Mouse (Mus musculus) hindbrain, embryonic 16.5 days (tissue): Measurements from ENCODE around the gene Zfp598. TPM values are rescaled to one million over a fixed set of nuclear protein-coding genes. Genes with fewer than 3 reads are reported as not detected.
"Not testable (repeated sequence)": the region's sequence is repeated elsewhere in the genome, so short reads cannot be mapped to it uniquely, and the experiment has no call there.

Experiments used
- ATAC-seq: fragments of 200-750 bp; cut with Nextera tagmentation; 2 replicates; pipeline ENCODE4 v1.8.0; 2017; ENCODE audit warnings: moderate TSS enrichment, moderate library complexity
- H3K27ac ChIP-seq: fragments of 300-500 bp; sonication (generic); 2 replicates; pipeline ENCODE4 v1.5.1; 2014; ENCODE audit warnings: low read depth, mild to moderate bottlenecking, control low read depth, low read length, moderate library complexity
- H3K27me3 ChIP-seq: fragments of 300-500 bp; sonication (generic); replicated peaks from 2 replicates; pipeline ENCODE4 v1.6.1; 2014; ENCODE audit warnings: low read length; ENCODE audit not compliant: control insufficient read depth, insufficient read depth
- H3K36me3 ChIP-seq: fragments of 300-500 bp; sonication (generic); 2 replicates; pipeline ENCODE4 v1.6.1; 2014; ENCODE audit warnings: mild to moderate bottlenecking, low read length, moderate library complexity, mixed read lengths; ENCODE audit not compliant: control insufficient read depth, insufficient read depth
- H3K4me1 ChIP-seq: fragments of 300-500 bp; sonication (generic); 2 replicates; pipeline ENCODE4 v1.6.1; 2014; ENCODE audit warnings: low read depth, low read length; ENCODE audit not compliant: control insufficient read depth, insufficient read depth
- H3K4me2 ChIP-seq: fragments of 300-500 bp; sonication (generic); 2 replicates; pipeline ENCODE4 v1.6.1; 2014; ENCODE audit warnings: mild to moderate bottlenecking, low read length, control low read depth, moderate library complexity
- H3K4me3 ChIP-seq: fragments of 300-500 bp; sonication (generic); 2 replicates; pipeline ENCODE4 v1.5.1; 2014; ENCODE audit warnings: mild to moderate bottlenecking, low read length, control low read depth, moderate library complexity
- H3K9ac ChIP-seq: fragments of 300-500 bp; sonication (generic); 2 replicates; pipeline ENCODE4 v1.6.1; 2014; ENCODE audit warnings: low read depth, mild to moderate bottlenecking, control low read depth, low read length, moderate library complexity
- H3K9me3 ChIP-seq: fragments of 300-500 bp; sonication (generic); 2 replicates; pipeline ENCODE4 v1.6.1; 2014; ENCODE audit warnings: mild to moderate bottlenecking, low read length, moderate library complexity; ENCODE audit not compliant: control insufficient read depth
- WGBS: fragments of 180-500 bp; shearing (Covaris S2); extraction: QIAGEN DNeasy Blood & Tissue Kit; methylation state at CpG from one replicate; pipeline ENCODE4 v1.1.7; 2014; 5-methylcytosine and 5-hydroxymethylcytosine counted together
- polyA plus RNA-seq: library from polyadenylated mRNA; unstranded; fragments of >200 nt; fragmentation: Nextera tagmentation; extraction: Ambion mirVana; gene quantifications from 2 replicates; pipeline ENCODE4 v1.2.1, GENCODE M21; 2015

Zfp598 gene
- polyA plus RNA-seq, 1 experiment from 2014 or later, result 10.8 TPM

- not testable (repeated sequence) for H3K27me3 ChIP-seq, H3K9me3 ChIP-seq, ATAC-seq, H3K27ac ChIP-seq
- H3K4me2 ChIP-seq, result peak overlapping the region; percentile 89
- peak overlapping the region; percentile 76 for H3K9ac ChIP-seq
- peak overlapping the region; percentile 89 for H3K4me3 ChIP-seq
- WGBS, result under 1% methylated on average over 9 of the region's 11 CpGs
- H3K36me3 ChIP-seq, result peaks cover 16% of the 10 kb centered on the region
- peaks cover 30% of the 10 kb centered on the region for H3K4me1 ChIP-seq
These were observed 51.1 kb downstream of the Zfp598 start for GRCm38 (mm10) chr17:24720616-24721015.

DNA sequence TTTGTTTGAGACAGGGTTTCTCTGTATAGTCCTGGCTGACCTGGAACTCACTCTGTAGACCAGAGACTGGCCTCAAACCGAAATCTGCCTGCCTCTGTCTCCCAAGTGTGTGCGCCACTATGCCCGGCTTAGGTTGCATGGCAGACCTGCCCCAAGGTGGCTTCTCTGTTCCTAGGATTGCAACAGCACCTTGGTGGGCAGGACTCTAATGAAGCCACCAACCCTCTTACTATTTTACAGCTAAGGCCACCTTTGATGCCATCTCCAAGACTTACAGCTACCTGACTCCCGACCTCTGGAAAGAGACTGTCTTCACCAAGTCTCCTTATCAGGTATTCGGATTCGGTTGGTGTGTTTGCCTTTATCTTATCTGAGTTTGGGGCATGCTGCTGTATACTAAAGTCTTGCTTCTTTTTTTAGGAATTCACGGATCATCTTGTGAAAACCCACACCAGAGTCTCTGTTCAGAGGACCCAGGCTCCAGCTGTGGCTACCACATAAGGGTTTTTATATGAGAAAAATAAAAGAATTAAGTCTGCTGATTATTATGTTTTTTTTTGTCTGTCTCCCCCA, 52.0 kb downstream of the Zfp598 start:
- H3K27me3 ChIP-seq, ATAC-seq, H3K27ac ChIP-seq, H3K9me3 ChIP-seq: not testable (repeated sequence)
- H3K4me2 ChIP-seq, result peak overlapping the region; percentile 89
- peaks cover 11% of the 10 kb centered on the region for H3K36me3 ChIP-seq
- 75% methylated on average over 7 of the region's 7 CpGs for WGBS
- peak overlapping the region; percentile 15; the same call in 1 of the 2 replicates for H3K9ac ChIP-seq
- peaks cover 30% of the 10 kb centered on the region for H3K4me1 ChIP-seq
- peak overlapping the region; percentile 23 for H3K4me3 ChIP-seq

DNA sequence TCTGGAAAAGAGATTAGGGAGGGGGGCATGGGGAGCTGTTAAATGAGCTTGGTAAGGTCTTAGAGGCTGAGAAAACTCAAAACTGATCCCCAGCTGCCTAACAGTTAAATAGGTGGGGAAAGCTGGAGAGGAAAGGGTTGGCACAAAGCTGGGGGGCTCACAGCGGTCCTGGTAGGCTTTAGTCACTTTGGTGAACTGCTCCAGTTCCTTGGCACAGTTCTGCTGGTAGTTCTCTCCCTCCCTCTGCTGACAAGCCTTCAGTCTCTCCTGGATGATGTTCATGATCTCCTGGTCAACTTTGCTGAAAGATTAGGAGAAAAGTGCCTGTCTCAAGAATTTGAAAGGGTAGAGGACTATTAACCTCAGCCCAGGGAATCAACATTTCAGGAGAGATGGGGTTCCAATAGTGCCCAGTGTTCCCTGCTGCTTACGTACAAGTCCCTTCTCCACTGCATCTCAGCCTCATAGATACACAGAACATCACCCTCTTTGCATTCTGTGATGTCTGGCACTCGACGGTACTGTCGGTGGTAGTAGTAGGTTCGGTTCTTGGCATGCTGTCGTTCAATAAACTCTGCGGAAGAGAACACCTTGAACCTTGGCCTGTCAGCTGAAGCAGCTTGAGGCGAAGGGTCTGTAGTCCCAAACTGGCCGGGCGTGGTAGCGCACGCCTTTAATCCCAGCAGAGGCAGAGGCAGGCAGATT, 52.9 kb downstream of the Zfp598 start:
- H3K4me1 ChIP-seq, result peaks cover 30% of the 10 kb centered on the region
- H3K4me3 ChIP-seq, result no peak overlapping the region
- peaks cover 11% of the 10 kb centered on the region for H3K36me3 ChIP-seq
- no peaks in the 10 kb centered on the region for H3K9me3 ChIP-seq
- no peaks in the 10 kb centered on the region for H3K27me3 ChIP-seq
- no peak overlapping the region; the same call in 1 of the 2 replicates for H3K4me2 ChIP-seq
- H3K9ac ChIP-seq, result peak overlapping the region; percentile 16; the same call in 1 of the 2 replicates
- H3K27ac ChIP-seq, result no peak overlapping the region
- 39% methylated on average over 13 of the region's 13 CpGs for WGBS
- no peak for ATAC-seq

GRCm38 (mm10) chr17:24723122-24723880, 53.8 kb downstream of the Zfp598 start:
- ATAC-seq, result no peak
- H3K4me3 ChIP-seq, result peak overlapping the region; percentile 82
- H3K36me3 ChIP-seq, result peaks cover 9% of the 10 kb centered on the region
- H3K27me3 ChIP-seq, result no peaks in the 10 kb centered on the region
- no peaks in the 10 kb centered on the region for H3K9me3 ChIP-seq
- peak overlapping the region; percentile 88 for H3K4me2 ChIP-seq
- 5% methylated on average over 12 of the region's 12 CpGs for WGBS
- H3K4me1 ChIP-seq, result peaks cover 30% of the 10 kb centered on the region
- peak overlapping the region; percentile 79 for H3K27ac ChIP-seq
- H3K9ac ChIP-seq, result peak overlapping the region; percentile 90

DNA sequence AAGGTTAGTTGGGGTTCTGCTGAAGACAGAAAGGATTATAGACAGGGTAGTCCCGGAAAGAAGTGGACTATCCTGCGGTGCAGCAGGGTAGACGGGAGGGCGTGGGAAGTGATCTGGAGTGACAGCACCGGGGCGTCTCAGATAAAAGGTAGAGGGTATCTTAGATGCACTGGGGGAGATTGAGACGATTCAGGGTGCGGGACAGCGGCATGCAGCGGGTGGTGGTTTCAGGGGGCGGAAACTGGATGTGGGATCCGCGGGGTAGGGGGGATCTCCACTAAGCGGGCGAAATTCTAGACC, 54.3 kb downstream of the Zfp598 start:
- Histone ChIP-seq H3K9ac (peak overlapping the region; percentile 90), H3K9me3 (no peaks in the 10 kb centered on the region), H3K4me3 (peak overlapping the region; percentile 82), H3K4me1 (peaks cover 28% of the 10 kb centered on the region), H3K36me3 (peaks cover 9% of the 10 kb centered on the region), H3K4me2 (peak overlapping the region; percentile 88), H3K27me3 (no peaks in the 10 kb centered on the region), H3K27ac (peak overlapping the region; percentile 79)
- under 1% methylated on average over 15 of the region's 15 CpGs for WGBS
- no peak for ATAC-seq

GRCm38 (mm10) chr17:24724184-24724583, 54.7 kb downstream of the Zfp598 start, which contains the start of gene Ndufb10:
Ndufb10 (minus strand) TSS chr17:24724478.
- Histone ChIP-seq H3K36me3 (peaks cover 9% of the 10 kb centered on the region), H3K4me2 (peak within 1 kb of the TSS; percentile 88), H3K9me3 (no peaks in the 10 kb centered on the region), H3K4me1 (peaks cover 25% of the 10 kb centered on the region), H3K9ac (peak within 1 kb of the TSS; percentile 90), H3K27me3 (no peaks in the 10 kb centered on the region), H3K4me3 (peak within 1 kb of the TSS; percentile 82), H3K27ac (peak within 1 kb of the TSS; percentile 79)
- peak; percentile 72 for ATAC-seq
- under 1% methylated on average over 24 of the region's 30 CpGs for WGBS

- 65% methylated on average over 3 of the region's 3 CpGs for WGBS
- ATAC-seq, result no peak
- peaks cover 23% of the 10 kb centered on the region for H3K4me1 ChIP-seq
- H3K9me3 ChIP-seq, result no peaks in the 10 kb centered on the region
- H3K4me2 ChIP-seq, result no peak overlapping the region
- no peak overlapping the region for H3K27ac ChIP-seq
- H3K36me3 ChIP-seq, result peaks cover 9% of the 10 kb centered on the region
- no peak overlapping the region for H3K4me3 ChIP-seq
- no peaks in the 10 kb centered on the region for H3K27me3 ChIP-seq
- H3K9ac ChIP-seq, result no peak overlapping the region
These were observed 56.3 kb downstream of the Zfp598 start for GRCm38 (mm10) chr17:24725637-24726390.

DNA sequence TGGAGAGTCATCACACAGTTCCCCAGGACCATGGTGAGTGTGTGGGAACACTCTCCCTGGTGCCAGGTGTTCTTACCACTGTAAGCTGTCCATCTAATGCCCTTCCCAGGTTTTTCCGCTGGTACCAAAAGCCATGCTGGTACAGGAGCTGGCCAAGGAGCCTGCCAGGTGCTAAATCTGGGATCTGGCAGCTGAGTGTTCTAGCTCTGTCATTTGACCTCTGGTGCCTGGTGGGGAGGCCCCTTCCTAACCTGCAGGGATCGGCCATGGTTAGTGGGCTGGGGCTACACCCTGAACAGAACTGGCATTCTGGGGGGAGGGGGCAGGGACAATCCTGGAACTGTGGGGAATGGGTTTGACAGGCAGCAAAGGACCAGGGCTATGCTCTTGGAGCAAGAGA, 58.1 kb downstream of the Zfp598 start, which contains the start of gene Rpl3l:
TSS of gene Rpl3l (plus strand) at position 203 of the 400 bp plus-strand sequence.
- H3K9me3 ChIP-seq, result no peaks in the 10 kb centered on the region
- WGBS, result 81% methylated on average over 2 of the region's 2 CpGs
- H3K27me3 ChIP-seq, result no peaks in the 10 kb centered on the region
- no peak within 1 kb of the TSS for H3K4me2 ChIP-seq
- H3K4me3 ChIP-seq, result no peak within 1 kb of the TSS
- ATAC-seq, result no peak
- H3K36me3 ChIP-seq, result no peaks in the 10 kb centered on the region
- H3K9ac ChIP-seq, result no peak within 1 kb of the TSS
- H3K27ac ChIP-seq, result no peak within 1 kb of the TSS
- H3K4me1 ChIP-seq, result peaks cover 9% of the 10 kb centered on the region
